Mouse (Mus musculus) bone marrow, adult 2 months (tissue): ENCODE measurements at regions not wholly inside any gene's neighbourhood (a gene's known extent, or its start where the extent isn't known, plus 50 kb on each side); places are given as distances from the start of the nearest gene placed in this dataset.

Experiments used
- H3K27ac ChIP-seq: fragments of 200-500 bp; 2 replicates; pipeline ENCODE4 v1.5.1; 2012; ENCODE audit warnings: low read depth, mild to moderate bottlenecking, control low read depth, inconsistent platforms, low read length; ENCODE audit not compliant: control insufficient read depth, poor library complexity, insufficient read depth
- H3K4me1 ChIP-seq: fragments of 200-500 bp; 2 replicates; pipeline ENCODE4 v1.6.1; 2011; ENCODE audit warnings: low read length; ENCODE audit not compliant: control insufficient read depth, insufficient read depth
- H3K4me3 ChIP-seq: fragments of 200-500 bp; replicated peaks from 2 replicates; pipeline ENCODE3; 2011; ENCODE audit warnings: mild to moderate bottlenecking, low read depth, low read length, control low read depth; ENCODE audit not compliant: control insufficient read depth
- CTCF ChIP-seq: fragments of 200-500 bp; IDR thresholded peaks from 2 replicates; pipeline ENCODE4 v1.5.1; 2011; ENCODE audit warnings: low read length, control low read depth; ENCODE audit not compliant: control insufficient read depth, insufficient read depth
- POLR2A ChIP-seq: fragments of 200-500 bp; IDR thresholded peaks from 2 replicates; pipeline ENCODE4 v1.6.1; 2011; ENCODE audit warnings: low read depth, mild to moderate bottlenecking, control low read depth, low read length, borderline replicate concordance; ENCODE audit not compliant: control insufficient read depth
- WGBS: fragments of 180-500 bp; shearing (Covaris S2); methylation state at CpG from one replicate; pipeline ENCODE4 v1.1.7; 2018; 5-methylcytosine and 5-hydroxymethylcytosine counted together

GRCm38 (mm10) chr2:144198326-144199051, 72.0 kb upstream of the Mgme1 start:
- Histone ChIP-seq H3K27ac (no peak overlapping the region), H3K4me3 (no peak overlapping the region), H3K4me1 (no peaks in the 10 kb centered on the region)
- 15% methylated on average over 13 of the region's 13 CpGs for WGBS
- TF ChIP-seq POLR2A (no peak), CTCF (no peak)
